16 mouse cellular contexts compared by ENCODE assay signal in the genomic region with DNA sequence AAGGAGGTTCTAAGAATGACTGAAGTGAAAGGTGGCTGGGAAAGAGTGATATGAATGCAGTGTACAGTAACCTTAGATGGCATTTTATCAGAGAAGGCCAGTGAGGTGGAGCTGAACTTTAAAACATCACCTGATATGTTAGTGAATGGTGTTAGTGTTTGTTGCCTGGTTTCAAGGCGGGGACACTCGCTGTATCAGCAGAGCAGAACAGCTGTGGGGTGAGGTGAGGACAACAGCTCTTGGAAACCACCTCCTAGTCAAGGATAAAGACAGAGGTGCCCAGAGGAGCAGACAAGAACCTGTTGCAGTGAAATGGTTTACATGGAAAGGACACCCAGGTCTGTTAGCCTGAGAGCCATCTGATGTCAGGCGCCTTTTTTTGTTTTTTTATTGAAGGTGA. TPM values are rescaled to one million over a fixed set of nuclear protein-coding genes. Genes with fewer than 3 reads are reported as not detected.
A peak's percentile ranks its signal among the peaks of the same experiment; 100 is the strongest.
DNase-seq lines count a peak whose midpoint lies in the region; ATAC-seq and TF ChIP-seq lines count a peak whose summit lies in the region.
"Had no signal": no experiment of that assay in that cellular context is flagged by ENCODE, and none has a peak within 500 bp of the region (broad histone marks: within the 10 kb centered on the region; RNA-seq: fewer than 3 reads in every experiment).

No protein-coding gene starts in this region.

- peak; percentile 92 for DNase-seq in heart, adult 11 months
- DNase-seq in kidney, adult 8-10 months, result peak; percentile 68 to 77
- DNase-seq in thymus, adult 2 months, result no peak
- DNase-seq: cerebellum, adult 18-20 months; lung, postnatal 10 days; right cerebral cortex, postnatal 14 days; thymus, postnatal 36 days had no signal

- no peak overlapping the region for H3K9ac ChIP-seq in heart, embryonic 12.5 days
- no peak overlapping the region for H3K9ac ChIP-seq in heart, embryonic 16.5 days (ENCODE audit: low read length)
- no peak overlapping the region for H3K9ac ChIP-seq in stomach, embryonic 14.5 days (replicated peaks; ENCODE audit: low read depth, low read length)
- H3K9ac ChIP-seq in hindbrain, embryonic 13.5 days, result no peak overlapping the region
- H3K9ac ChIP-seq in hindbrain, embryonic 16.5 days (ENCODE audit: low read depth, low read length), result no peak overlapping the region
- H3K9ac ChIP-seq: embryonic facial prominence, embryonic 15.5 days; forebrain, embryonic 15.5 days had no signal

- 0 out of 2 replicates have a peak, but pooled peaks cover 3% of the 10 kb centered on the region for H3K4me1 ChIP-seq in heart, embryonic 12.5 days (replicated peaks)
- no peaks in the 10 kb centered on the region for H3K4me1 ChIP-seq in heart, embryonic 16.5 days (ENCODE audit: control insufficient read depth, insufficient read depth, low read length)
- H3K4me1 ChIP-seq in stomach, embryonic 14.5 days (ENCODE audit: control insufficient read depth, insufficient read depth, low read length), result no peaks in the 10 kb centered on the region
- H3K4me1 ChIP-seq in hindbrain, embryonic 13.5 days (replicated peaks), result no peaks in the 10 kb centered on the region
- no peaks in the 10 kb centered on the region for H3K4me1 ChIP-seq in hindbrain, embryonic 16.5 days (ENCODE audit: control insufficient read depth, insufficient read depth, low read depth, low read length)
- no peaks in the 10 kb centered on the region for H3K4me1 ChIP-seq in thymus, adult 2 months (replicated peaks; ENCODE audit: control insufficient read depth, insufficient read depth, low read length)
- H3K4me1 ChIP-seq: embryonic facial prominence, embryonic 15.5 days; forebrain, embryonic 15.5 days; midbrain, embryonic 10.5 days had no signal

- no peaks in the 10 kb centered on the region for H3K27me3 ChIP-seq in heart, embryonic 12.5 days (replicated peaks)
- no peaks in the 10 kb centered on the region for H3K27me3 ChIP-seq in heart, embryonic 16.5 days (ENCODE audit: control insufficient read depth, insufficient read depth, low read length)
- H3K27me3 ChIP-seq in stomach, embryonic 14.5 days (ENCODE audit: control insufficient read depth, insufficient read depth, low read length), result no peaks in the 10 kb centered on the region
- no peaks in the 10 kb centered on the region for H3K27me3 ChIP-seq in hindbrain, embryonic 13.5 days
- no peaks in the 10 kb centered on the region for H3K27me3 ChIP-seq in hindbrain, embryonic 16.5 days (replicated peaks; ENCODE audit: control insufficient read depth, insufficient read depth, low read length)
- no peaks in the 10 kb centered on the region for H3K27me3 ChIP-seq in thymus, adult 2 months (ENCODE audit: control insufficient read depth, insufficient read depth, low read length)
- H3K27me3 ChIP-seq: embryonic facial prominence, embryonic 15.5 days; forebrain, embryonic 15.5 days had no signal

- H3K4me2 ChIP-seq in heart, embryonic 12.5 days, result no peak overlapping the region
- no peak overlapping the region for H3K4me2 ChIP-seq in heart, embryonic 16.5 days (ENCODE audit: low read depth, low read length)
- H3K4me2 ChIP-seq in stomach, embryonic 14.5 days (replicated peaks; ENCODE audit: low read depth, low read length), result no peak overlapping the region
- H3K4me2 ChIP-seq in hindbrain, embryonic 13.5 days, result no peak overlapping the region
- H3K4me2 ChIP-seq in hindbrain, embryonic 16.5 days (ENCODE audit: low read length), result no peak overlapping the region
- H3K4me2 ChIP-seq: embryonic facial prominence, embryonic 15.5 days; forebrain, embryonic 15.5 days had no signal

- H3K36me3 ChIP-seq in heart, embryonic 12.5 days, result no peaks in the 10 kb centered on the region
- no peaks in the 10 kb centered on the region for H3K36me3 ChIP-seq in heart, embryonic 16.5 days (ENCODE audit: control insufficient read depth, insufficient read depth)
- H3K36me3 ChIP-seq in stomach, embryonic 14.5 days (ENCODE audit: control insufficient read depth, insufficient read depth, low read length), result no peaks in the 10 kb centered on the region
- H3K36me3 ChIP-seq in hindbrain, embryonic 13.5 days, result no peaks in the 10 kb centered on the region
- no peaks in the 10 kb centered on the region for H3K36me3 ChIP-seq in hindbrain, embryonic 16.5 days (ENCODE audit: control insufficient read depth, insufficient read depth, low read length)
- H3K36me3 ChIP-seq in thymus, adult 2 months (ENCODE audit: control insufficient read depth, insufficient read depth, low read length), result no peaks in the 10 kb centered on the region
- H3K36me3 ChIP-seq: embryonic facial prominence, embryonic 15.5 days; forebrain, embryonic 15.5 days; midbrain, embryonic 10.5 days had no signal

- 51% methylated on average over 3 of the region's 3 CpGs for WGBS in heart, embryonic 12.5 days
- WGBS in heart, embryonic 16.5 days, result 41% methylated on average over 3 of the region's 3 CpGs
- WGBS in stomach, embryonic 14.5 days, result 84% methylated on average over 3 of the region's 3 CpGs
- 86% methylated on average over 3 of the region's 3 CpGs for WGBS in hindbrain, embryonic 13.5 days
- 95% methylated on average over 3 of the region's 3 CpGs for WGBS in hindbrain, embryonic 16.5 days
- WGBS in thymus, adult 2 months, result 87% methylated on average over 3 of the region's 3 CpGs

- H3K9me3 ChIP-seq in heart, embryonic 12.5 days (replicated peaks), result no peaks in the 10 kb centered on the region
- no peaks in the 10 kb centered on the region for H3K9me3 ChIP-seq in heart, embryonic 16.5 days (replicated peaks; ENCODE audit: control insufficient read depth, low read length)
- H3K9me3 ChIP-seq in stomach, embryonic 14.5 days (ENCODE audit: control insufficient read depth, low read depth, low read length), result no peaks in the 10 kb centered on the region
- no peaks in the 10 kb centered on the region for H3K9me3 ChIP-seq in hindbrain, embryonic 13.5 days
- H3K9me3 ChIP-seq in hindbrain, embryonic 16.5 days (ENCODE audit: control insufficient read depth, low read length), result no peaks in the 10 kb centered on the region
- H3K9me3 ChIP-seq: embryonic facial prominence, embryonic 15.5 days; forebrain, embryonic 15.5 days had no signal

- no peak for TF ChIP-seq CTCF in thymus, adult 2 months (IDR thresholded peaks at IDR 0.05; ENCODE audit: borderline replicate concordance, control insufficient read depth, extremely low read depth, insufficient read depth, low read length, poor library complexity)

- H3K4me3 ChIP-seq in heart, embryonic 12.5 days, result no peak overlapping the region
- H3K4me3 ChIP-seq in heart, embryonic 16.5 days (ENCODE audit: low read length), result no peak overlapping the region
- H3K4me3 ChIP-seq in stomach, embryonic 14.5 days (ENCODE audit: low read depth, low read length), result no peak overlapping the region
- no peak overlapping the region for H3K4me3 ChIP-seq in hindbrain, embryonic 13.5 days
- no peak overlapping the region for H3K4me3 ChIP-seq in hindbrain, embryonic 16.5 days (ENCODE audit: low read length)
- H3K4me3 ChIP-seq in thymus, adult 2 months (ENCODE audit: control insufficient read depth, insufficient read depth, low read length), result no peak overlapping the region
- H3K4me3 ChIP-seq: embryonic facial prominence, embryonic 15.5 days; forebrain, embryonic 15.5 days; midbrain, embryonic 10.5 days; myocyte had no signal

- ATAC-seq in heart, embryonic 12.5 days (ENCODE audit: insufficient number of reproducible peaks, low FRiP score), result no peak
- peak; percentile 41; the same call in 1 of the 2 replicates for ATAC-seq in heart, embryonic 16.5 days (replicated peaks; ENCODE audit: extremely low read depth, insufficient read depth, low FRiP score)
- 0 out of 2 replicates have a peak, but pooled peaks have one; percentile 38 for ATAC-seq in stomach, embryonic 14.5 days (ENCODE audit: insufficient number of reproducible peaks, insufficient read depth, low FRiP score, low read depth)
- no peak for ATAC-seq in hindbrain, embryonic 13.5 days (ENCODE audit: low FRiP score)
- no peak for ATAC-seq in hindbrain, embryonic 16.5 days
- ATAC-seq: forebrain, embryonic 15.5 days had no signal

- H3K27ac ChIP-seq in heart, embryonic 12.5 days (ENCODE audit: poor library complexity, severe bottlenecking), result no peak overlapping the region
- no peak overlapping the region for H3K27ac ChIP-seq in heart, embryonic 16.5 days (ENCODE audit: low read length)
- H3K27ac ChIP-seq in stomach, embryonic 14.5 days (ENCODE audit: low read length), result no peak overlapping the region
- H3K27ac ChIP-seq in hindbrain, embryonic 13.5 days, result no peak overlapping the region
- no peak overlapping the region for H3K27ac ChIP-seq in hindbrain, embryonic 16.5 days (ENCODE audit: low read depth, low read length)
- no peak overlapping the region for H3K27ac ChIP-seq in thymus, adult 2 months (ENCODE audit: control insufficient read depth, insufficient read depth, low read length)
- H3K27ac ChIP-seq: embryonic facial prominence, embryonic 15.5 days; forebrain, embryonic 15.5 days; midbrain, embryonic 10.5 days had no signal

- TF ChIP-seq POLR2A in thymus, adult 2 months (IDR thresholded peaks at IDR 0.05; ENCODE audit: control insufficient read depth, extremely low read depth, insufficient read depth, low read length, poor library complexity), result no peak

RNA-seq across cellular contexts. Expression of gene Shcbp1, which starts 59.7 kb away (rescaled TPM):
- 51.7 and 52.5 TPM in 2 replicates for polyA plus RNA-seq in heart, embryonic 12.5 days (2016; fragmentation: Nextera tagmentation; extraction: Ambion mirVana)
- polyA plus RNA-seq in heart, embryonic 16.5 days (2015; fragmentation: Nextera tagmentation; extraction: Ambion mirVana), result 45.9 and 53.2 TPM in 2 replicates
- 70.4 and 70.6 TPM in 2 replicates for polyA plus RNA-seq in stomach, embryonic 14.5 days (2014; fragmentation: Nextera tagmentation; extraction: Ambion mirVana)
- polyA plus RNA-seq in hindbrain, embryonic 13.5 days (2015; fragmentation: Nextera tagmentation; extraction: Ambion mirVana), result 14.6 and 17.9 TPM in 2 replicates
- 11.2 and 12.3 TPM in 2 replicates for polyA plus RNA-seq in hindbrain, embryonic 16.5 days (2015; fragmentation: Nextera tagmentation; extraction: Ambion mirVana)
- 8.1 and 9.0 TPM in 2 replicates for polyA plus RNA-seq in thymus, adult 2 months (2012; rRNA removed)

Comparison
In these comparisons a context has a peak if more than half of its experiments do, and no peak if none do; other contexts are left out.
1. ATAC-seq: peak in heart, embryonic 16.5 days (single experiment) and stomach, embryonic 14.5 days (single experiment); none in heart, embryonic 12.5 days (single experiment), hindbrain, embryonic 13.5 days (single experiment) and hindbrain, embryonic 16.5 days (single experiment).